Mouse (Mus musculus) ES-Bruce4 (cell line): ENCODE measurements around the gene Dnajb12.

Experiments
- CTCF ChIP-seq: IDR thresholded peaks from one replicate; pipeline ENCODE4 v1.8.1; 2011; ENCODE audit warnings: low read depth, low read length
- EP300 ChIP-seq: IDR thresholded peaks from 2 replicates; pipeline ENCODE4 v1.6.1; 2011; ENCODE audit warnings: low read depth, low read length; ENCODE audit not compliant: insufficient read depth
- POLR2A ChIP-seq: IDR thresholded peaks from one replicate; pipeline ENCODE4 v1.8.1; 2011; ENCODE audit warnings: low read length; ENCODE audit not compliant: insufficient read depth

DNA sequence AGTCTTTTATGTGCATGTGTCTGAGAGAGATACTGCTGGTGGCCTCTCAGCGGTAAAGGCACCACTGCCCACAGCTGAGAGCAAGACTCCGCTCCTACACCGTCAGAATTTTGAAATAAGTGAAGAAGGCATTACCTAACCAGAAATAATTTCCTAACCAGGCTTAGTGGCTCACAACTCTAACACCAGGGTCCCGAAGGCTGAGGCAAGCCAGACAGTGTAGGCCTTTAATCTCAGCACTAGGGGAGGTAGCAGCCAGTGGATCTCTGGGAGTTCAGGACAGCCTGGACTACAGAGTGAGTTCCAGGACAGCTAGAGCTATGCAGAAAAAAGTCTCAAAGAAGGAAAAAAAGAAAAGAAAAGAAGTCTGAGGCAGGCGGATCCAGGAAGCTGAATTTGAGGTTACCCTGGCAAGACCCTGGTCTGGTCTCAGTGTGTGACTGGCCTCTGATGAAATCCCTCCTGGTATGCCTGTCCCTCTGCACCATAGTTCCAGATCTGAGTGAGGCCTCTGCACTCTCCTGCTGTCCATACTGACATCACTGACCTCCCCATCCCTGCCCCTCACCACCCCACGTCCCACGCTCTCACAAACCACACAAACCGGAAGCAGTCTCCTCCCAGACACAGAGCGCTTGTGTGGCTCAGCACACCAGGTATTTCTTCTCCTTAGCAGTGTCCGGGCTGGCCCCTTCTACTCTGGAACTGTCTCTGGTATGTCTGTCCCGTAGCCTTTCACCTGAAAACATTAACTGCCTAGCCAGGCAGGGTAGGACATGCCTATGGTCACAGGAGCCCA, 31.1 kb upstream of the Dnajb12 start:
- no peak for TF ChIP-seq CTCF
- no peak for TF ChIP-seq POLR2A
- no peak for TF ChIP-seq EP300
